Mouse (Mus musculus): ENCODE measurements at regions not wholly inside any gene's neighbourhood (a gene's known extent, or its start where the extent isn't known, plus 50 kb on each side); places are given as distances from the start of the nearest gene placed in this dataset.

GRCm38 (mm10) chr2:106412158-106412557 lies 280.9 kb upstream of the Mpped2 start:
- H3K36me3 ChIP-seq (ENCODE audit: control insufficient read depth, insufficient read depth, low read length), result no peaks in the 10 kb centered on the region
- WGBS, result 43% methylated on average over 6 of the region's 6 CpGs
- no peak overlapping the region for H3K27ac ChIP-seq (ENCODE audit: low read depth, low read length)
- no peak for ATAC-seq (ENCODE audit: low FRiP score, low TSS enrichment)
- H3K4me1 ChIP-seq (ENCODE audit: control insufficient read depth, insufficient read depth, low read length), result no peaks in the 10 kb centered on the region
- H3K27me3 ChIP-seq (ENCODE audit: control insufficient read depth, insufficient read depth, low read length), result no peaks in the 10 kb centered on the region
- no peak overlapping the region for H3K4me2 ChIP-seq (replicated peaks; ENCODE audit: low read depth, low read length)
- no peak overlapping the region for H3K9ac ChIP-seq (ENCODE audit: low read depth, low read length)
- H3K4me3 ChIP-seq (ENCODE audit: low read length), result no peak overlapping the region
- H3K9me3 ChIP-seq (ENCODE audit: control insufficient read depth, low read length), result no peaks in the 10 kb centered on the region

GRCm38 (mm10) chr2:106415474-106416019 lies 277.5 kb upstream of the Mpped2 start:
- no peak for ATAC-seq (ENCODE audit: low FRiP score, low TSS enrichment)
- H3K9ac ChIP-seq (ENCODE audit: low read depth, low read length), result no peak overlapping the region
- H3K9me3 ChIP-seq (ENCODE audit: control insufficient read depth, low read length), result no peaks in the 10 kb centered on the region
- WGBS, result 86% methylated on average over 7 of the region's 7 CpGs
- no peak overlapping the region for H3K4me2 ChIP-seq (replicated peaks; ENCODE audit: low read depth, low read length)
- H3K27ac ChIP-seq (ENCODE audit: low read depth, low read length), result no peak overlapping the region
- H3K4me1 ChIP-seq (ENCODE audit: control insufficient read depth, insufficient read depth, low read length), result no peaks in the 10 kb centered on the region
- no peaks in the 10 kb centered on the region for H3K36me3 ChIP-seq (ENCODE audit: control insufficient read depth, insufficient read depth, low read length)
- no peaks in the 10 kb centered on the region for H3K27me3 ChIP-seq (ENCODE audit: control insufficient read depth, insufficient read depth, low read length)
- H3K4me3 ChIP-seq (ENCODE audit: low read length), result no peak overlapping the region

GRCm38 (mm10) chr2:106418181-106418580 lies 274.9 kb upstream of the Mpped2 start:
- Histone ChIP-seq H3K9ac (ENCODE audit: low read depth, low read length) (no peak overlapping the region), H3K27me3 (ENCODE audit: control insufficient read depth, insufficient read depth, low read length) (no peaks in the 10 kb centered on the region), H3K27ac (ENCODE audit: low read depth, low read length) (no peak overlapping the region), H3K36me3 (ENCODE audit: control insufficient read depth, insufficient read depth, low read length) (no peaks in the 10 kb centered on the region), H3K4me2 (replicated peaks; ENCODE audit: low read depth, low read length) (no peak overlapping the region), H3K4me1 (ENCODE audit: control insufficient read depth, insufficient read depth, low read length) (no peaks in the 10 kb centered on the region), H3K4me3 (ENCODE audit: low read length) (no peak overlapping the region), H3K9me3 (ENCODE audit: control insufficient read depth, low read length) (no peaks in the 10 kb centered on the region)
- 85% methylated on average over 2 of the region's 2 CpGs for WGBS
- no peak for ATAC-seq (ENCODE audit: low FRiP score, low TSS enrichment)

- no peak overlapping the region for H3K27ac ChIP-seq (ENCODE audit: low read depth, low read length)
- no peak overlapping the region for H3K4me3 ChIP-seq (ENCODE audit: low read length)
- H3K9me3 ChIP-seq (ENCODE audit: control insufficient read depth, low read length), result no peaks in the 10 kb centered on the region
- 0 out of 2 replicates have a peak, but pooled peaks cover 5% of the 10 kb centered on the region for H3K4me1 ChIP-seq (ENCODE audit: control insufficient read depth, insufficient read depth, low read length)
- H3K9ac ChIP-seq (ENCODE audit: low read depth, low read length), result no peak overlapping the region
- 83% methylated on average over 3 of the region's 3 CpGs for WGBS
- 0 out of 2 replicates have a peak, but pooled peaks cover 4% of the 10 kb centered on the region for H3K27me3 ChIP-seq (ENCODE audit: control insufficient read depth, insufficient read depth, low read length)
- ATAC-seq (ENCODE audit: low FRiP score, low TSS enrichment), result no peak
- no peak overlapping the region for H3K4me2 ChIP-seq (replicated peaks; ENCODE audit: low read depth, low read length)
- H3K36me3 ChIP-seq (ENCODE audit: control insufficient read depth, insufficient read depth, low read length), result no peaks in the 10 kb centered on the region
Measured at GRCm38 (mm10) chr2:106424974-106425373, 268.1 kb upstream of the Mpped2 start.

- H3K4me3 ChIP-seq (ENCODE audit: low read length), result no peak overlapping the region
- 64% methylated on average over 4 of the region's 4 CpGs for WGBS
- no peak overlapping the region for H3K4me2 ChIP-seq (replicated peaks; ENCODE audit: low read depth, low read length)
- H3K9ac ChIP-seq (ENCODE audit: low read depth, low read length), result no peak overlapping the region
- H3K27ac ChIP-seq (ENCODE audit: low read depth, low read length), result no peak overlapping the region
- H3K9me3 ChIP-seq (ENCODE audit: control insufficient read depth, low read length), result no peaks in the 10 kb centered on the region
- H3K36me3 ChIP-seq (ENCODE audit: control insufficient read depth, insufficient read depth, low read length), result no peaks in the 10 kb centered on the region
- ATAC-seq (ENCODE audit: low FRiP score, low TSS enrichment), result no peak
- H3K27me3 ChIP-seq (ENCODE audit: control insufficient read depth, insufficient read depth, low read length), result 0 out of 2 replicates have a peak, but pooled peaks cover 4% of the 10 kb centered on the region
- 0 out of 2 replicates have a peak, but pooled peaks cover 5% of the 10 kb centered on the region for H3K4me1 ChIP-seq (ENCODE audit: control insufficient read depth, insufficient read depth, low read length)
Measured at GRCm38 (mm10) chr2:106425451-106425881, 267.6 kb upstream of the Mpped2 start.

GRCm38 (mm10) chr2:106426010-106426409 lies 267.1 kb upstream of the Mpped2 start:
- H3K27me3 ChIP-seq (ENCODE audit: control insufficient read depth, insufficient read depth, low read length), result 0 out of 2 replicates have a peak, but pooled peaks cover 4% of the 10 kb centered on the region
- no peaks in the 10 kb centered on the region for H3K9me3 ChIP-seq (ENCODE audit: control insufficient read depth, low read length)
- WGBS, result 89% methylated on average over 1 of the region's 1 CpGs
- 0 out of 2 replicates have a peak, but pooled peaks cover 5% of the 10 kb centered on the region for H3K4me1 ChIP-seq (ENCODE audit: control insufficient read depth, insufficient read depth, low read length)
- no peak overlapping the region for H3K9ac ChIP-seq (ENCODE audit: low read depth, low read length)
- H3K27ac ChIP-seq (ENCODE audit: low read depth, low read length), result no peak overlapping the region
- no peak for ATAC-seq (ENCODE audit: low FRiP score, low TSS enrichment)
- H3K4me2 ChIP-seq (replicated peaks; ENCODE audit: low read depth, low read length), result no peak overlapping the region
- no peaks in the 10 kb centered on the region for H3K36me3 ChIP-seq (ENCODE audit: control insufficient read depth, insufficient read depth, low read length)
- no peak overlapping the region for H3K4me3 ChIP-seq (ENCODE audit: low read length)

- Histone ChIP-seq H3K4me3 (ENCODE audit: low read length) (no peak overlapping the region), H3K36me3 (ENCODE audit: control insufficient read depth, insufficient read depth, low read length) (no peaks in the 10 kb centered on the region), H3K9me3 (ENCODE audit: control insufficient read depth, low read length) (no peaks in the 10 kb centered on the region), H3K27ac (ENCODE audit: low read depth, low read length) (no peak overlapping the region), H3K9ac (ENCODE audit: low read depth, low read length) (no peak overlapping the region), H3K4me1 (ENCODE audit: control insufficient read depth, insufficient read depth, low read length) (0 out of 2 replicates have a peak, but pooled peaks cover 5% of the 10 kb centered on the region), H3K27me3 (ENCODE audit: control insufficient read depth, insufficient read depth, low read length) (0 out of 2 replicates have a peak, but pooled peaks cover 4% of the 10 kb centered on the region), H3K4me2 (replicated peaks; ENCODE audit: low read depth, low read length) (no peak overlapping the region)
- ATAC-seq (ENCODE audit: low FRiP score, low TSS enrichment), result no peak
- 78% methylated on average over 7 of the region's 7 CpGs for WGBS
Measured at GRCm38 (mm10) chr2:106427237-106427636, 265.8 kb upstream of the Mpped2 start.

GRCm38 (mm10) chr2:106428909-106429308 lies 264.2 kb upstream of the Mpped2 start:
- 0 out of 2 replicates have a peak, but pooled peaks cover 5% of the 10 kb centered on the region for H3K4me1 ChIP-seq (ENCODE audit: control insufficient read depth, insufficient read depth, low read length)
- peak; percentile 48; the same call in 1 of the 2 replicates for ATAC-seq (ENCODE audit: low FRiP score, low TSS enrichment)
- no peaks in the 10 kb centered on the region for H3K36me3 ChIP-seq (ENCODE audit: control insufficient read depth, insufficient read depth, low read length)
- H3K4me2 ChIP-seq (replicated peaks; ENCODE audit: low read depth, low read length), result peak overlapping the region; percentile 9
- no peak overlapping the region for H3K9ac ChIP-seq (ENCODE audit: low read depth, low read length)
- H3K27me3 ChIP-seq (ENCODE audit: control insufficient read depth, insufficient read depth, low read length), result 0 out of 2 replicates have a peak, but pooled peaks cover 4% of the 10 kb centered on the region
- WGBS, result 9% methylated on average over 11 of the region's 11 CpGs
- H3K9me3 ChIP-seq (ENCODE audit: control insufficient read depth, low read length), result no peaks in the 10 kb centered on the region
- no peak overlapping the region for H3K27ac ChIP-seq (ENCODE audit: low read depth, low read length)
- H3K4me3 ChIP-seq (ENCODE audit: low read length), result no peak overlapping the region

- WGBS, result 30% methylated on average over 8 of the region's 8 CpGs
- Histone ChIP-seq H3K9ac (ENCODE audit: low read depth, low read length) (no peak overlapping the region), H3K4me2 (replicated peaks; ENCODE audit: low read depth, low read length) (no peak overlapping the region), H3K27ac (ENCODE audit: low read depth, low read length) (no peak overlapping the region), H3K4me3 (ENCODE audit: low read length) (no peak overlapping the region), H3K9me3 (ENCODE audit: control insufficient read depth, low read length) (no peaks in the 10 kb centered on the region), H3K4me1 (ENCODE audit: control insufficient read depth, insufficient read depth, low read length) (0 out of 2 replicates have a peak, but pooled peaks cover 5% of the 10 kb centered on the region), H3K27me3 (ENCODE audit: control insufficient read depth, insufficient read depth, low read length) (0 out of 2 replicates have a peak, but pooled peaks cover 4% of the 10 kb centered on the region), H3K36me3 (ENCODE audit: control insufficient read depth, insufficient read depth, low read length) (no peaks in the 10 kb centered on the region)
- 0 out of 2 replicates have a peak, but pooled peaks have one; percentile 24 for ATAC-seq (ENCODE audit: low FRiP score, low TSS enrichment)
Measured at GRCm38 (mm10) chr2:106431141-106431540, 261.9 kb upstream of the Mpped2 start.

All from kidney, embryonic 14.5 days (tissue).